Mouse (Mus musculus) megakaryocyte, embryonic 14.5 days (primary cell): ENCODE data around the gene Mroh2a.

Experiments used
- FLI1 ChIP-seq: IDR thresholded peaks from 2 replicates; pipeline ENCODE4 v1.6.1; 2012; ENCODE audit warnings: low read length, inconsistent platforms, mixed read lengths
- GATA1 ChIP-seq: IDR thresholded peaks from 3 replicates; pipeline ENCODE4 v1.6.1; 2012; ENCODE audit warnings: mixed read lengths, low read length, inconsistent platforms, borderline replicate concordance

DNA sequence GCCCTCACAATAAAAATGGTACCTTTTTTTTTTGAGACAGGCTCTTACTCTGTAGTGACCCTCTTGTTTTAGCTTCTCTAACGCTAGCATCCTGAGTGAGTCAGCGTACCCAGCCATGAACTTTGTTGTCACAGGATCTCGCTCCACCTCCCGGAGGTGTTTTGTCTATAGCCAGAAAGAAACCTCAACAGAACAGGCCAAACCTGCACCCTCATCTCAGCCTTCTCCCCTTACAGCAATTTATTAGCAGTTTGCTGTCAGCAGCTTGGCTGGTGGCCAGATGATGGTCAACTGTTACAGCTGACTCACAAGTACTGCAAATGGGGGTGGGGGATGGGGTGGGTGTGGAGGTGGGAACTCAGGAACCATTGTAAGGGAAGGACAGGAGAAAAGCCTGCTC lies 35.5 kb downstream of the Mroh2a start:
- TF ChIP-seq GATA1 (no peak), FLI1 (no peak)
